Mouse (Mus musculus): ENCODE results near the gene Cfap54. TPM values are rescaled to one million over a fixed set of nuclear protein-coding genes. Genes with fewer than 3 reads are reported as not detected.

The Cfap54 gene
- polyA plus RNA-seq, 1 experiment from 2014 or later, result 0.10 TPM

- Histone ChIP-seq H3K4me3 (ENCODE audit: low read depth, low read length) (no peak overlapping the region), H3K27ac (ENCODE audit: low read length) (no peak overlapping the region), H3K27me3 (ENCODE audit: control insufficient read depth, insufficient read depth, low read length) (no peaks in the 10 kb centered on the region), H3K9ac (replicated peaks; ENCODE audit: low read depth, low read length) (no peak overlapping the region), H3K4me2 (replicated peaks; ENCODE audit: low read depth, low read length) (no peak overlapping the region), H3K9me3 (ENCODE audit: control insufficient read depth, low read depth, low read length) (no peaks in the 10 kb centered on the region), H3K4me1 (ENCODE audit: control insufficient read depth, insufficient read depth, low read length) (no peaks in the 10 kb centered on the region), H3K36me3 (ENCODE audit: control insufficient read depth, insufficient read depth, low read length) (no peaks in the 10 kb centered on the region)
- 89% methylated on average over 7 of the region's 7 CpGs for WGBS
- ATAC-seq (ENCODE audit: insufficient number of reproducible peaks, insufficient read depth, low FRiP score, low read depth), result no peak
Observed at GRCm38 (mm10) chr10:93105358-93105757, 23.9 kb upstream of the Cfap54 start.

GRCm38 (mm10) chr10:93104357-93104756 lies 22.9 kb upstream of the Cfap54 start:
- H3K27ac ChIP-seq (ENCODE audit: low read length), result no peak overlapping the region
- no peak for ATAC-seq (ENCODE audit: insufficient number of reproducible peaks, insufficient read depth, low FRiP score, low read depth)
- no peaks in the 10 kb centered on the region for H3K4me1 ChIP-seq (ENCODE audit: control insufficient read depth, insufficient read depth, low read length)
- no peaks in the 10 kb centered on the region for H3K36me3 ChIP-seq (ENCODE audit: control insufficient read depth, insufficient read depth, low read length)
- H3K4me2 ChIP-seq (replicated peaks; ENCODE audit: low read depth, low read length), result no peak overlapping the region
- H3K27me3 ChIP-seq (ENCODE audit: control insufficient read depth, insufficient read depth, low read length), result no peaks in the 10 kb centered on the region
- 68% methylated on average over 6 of the region's 6 CpGs for WGBS
- no peaks in the 10 kb centered on the region for H3K9me3 ChIP-seq (ENCODE audit: control insufficient read depth, low read depth, low read length)
- no peak overlapping the region for H3K4me3 ChIP-seq (ENCODE audit: low read depth, low read length)
- H3K9ac ChIP-seq (replicated peaks; ENCODE audit: low read depth, low read length), result no peak overlapping the region

GRCm38 (mm10) chr10:93103676-93104075 lies 22.3 kb upstream of the Cfap54 start:
- 83% methylated on average over 11 of the region's 11 CpGs for WGBS
- Histone ChIP-seq H3K4me3 (ENCODE audit: low read depth, low read length) (no peak overlapping the region), H3K27ac (ENCODE audit: low read length) (no peak overlapping the region), H3K9ac (replicated peaks; ENCODE audit: low read depth, low read length) (no peak overlapping the region), H3K4me2 (replicated peaks; ENCODE audit: low read depth, low read length) (no peak overlapping the region), H3K4me1 (ENCODE audit: control insufficient read depth, insufficient read depth, low read length) (no peaks in the 10 kb centered on the region), H3K27me3 (ENCODE audit: control insufficient read depth, insufficient read depth, low read length) (no peaks in the 10 kb centered on the region), H3K9me3 (ENCODE audit: control insufficient read depth, low read depth, low read length) (no peaks in the 10 kb centered on the region), H3K36me3 (ENCODE audit: control insufficient read depth, insufficient read depth, low read length) (no peaks in the 10 kb centered on the region)
- ATAC-seq (ENCODE audit: insufficient number of reproducible peaks, insufficient read depth, low FRiP score, low read depth), result no peak

- Histone ChIP-seq H3K4me1 (ENCODE audit: control insufficient read depth, insufficient read depth, low read length) (no peaks in the 10 kb centered on the region), H3K27ac (ENCODE audit: low read length) (no peak overlapping the region), H3K27me3 (ENCODE audit: control insufficient read depth, insufficient read depth, low read length) (no peaks in the 10 kb centered on the region), H3K4me2 (replicated peaks; ENCODE audit: low read depth, low read length) (no peak overlapping the region), H3K9me3 (ENCODE audit: control insufficient read depth, low read depth, low read length) (no peaks in the 10 kb centered on the region), H3K9ac (replicated peaks; ENCODE audit: low read depth, low read length) (no peak overlapping the region), H3K36me3 (ENCODE audit: control insufficient read depth, insufficient read depth, low read length) (no peaks in the 10 kb centered on the region), H3K4me3 (ENCODE audit: low read depth, low read length) (no peak overlapping the region)
- WGBS, result 41% methylated on average over 5 of the region's 5 CpGs
- no peak for ATAC-seq (ENCODE audit: insufficient number of reproducible peaks, insufficient read depth, low FRiP score, low read depth)
Observed at GRCm38 (mm10) chr10:93102321-93102720, 20.9 kb upstream of the Cfap54 start.

GRCm38 (mm10) chr10:93098211-93098805 lies 16.9 kb upstream of the Cfap54 start:
- Histone ChIP-seq H3K27me3 (ENCODE audit: control insufficient read depth, insufficient read depth, low read length) (no peaks in the 10 kb centered on the region), H3K9ac (replicated peaks; ENCODE audit: low read depth, low read length) (no peak overlapping the region), H3K4me1 (ENCODE audit: control insufficient read depth, insufficient read depth, low read length) (no peaks in the 10 kb centered on the region), H3K4me2 (replicated peaks; ENCODE audit: low read depth, low read length) (no peak overlapping the region), H3K4me3 (ENCODE audit: low read depth, low read length) (no peak overlapping the region), H3K27ac (ENCODE audit: low read length) (no peak overlapping the region), H3K36me3 (ENCODE audit: control insufficient read depth, insufficient read depth, low read length) (no peaks in the 10 kb centered on the region), H3K9me3 (ENCODE audit: control insufficient read depth, low read depth, low read length) (no peaks in the 10 kb centered on the region)
- ATAC-seq (ENCODE audit: insufficient number of reproducible peaks, insufficient read depth, low FRiP score, low read depth), result no peak
- WGBS, result 63% methylated on average over 7 of the region's 7 CpGs

- H3K9ac ChIP-seq (replicated peaks; ENCODE audit: low read depth, low read length), result no peak overlapping the region
- H3K36me3 ChIP-seq (ENCODE audit: control insufficient read depth, insufficient read depth, low read length), result no peaks in the 10 kb centered on the region
- 88% methylated on average over 7 of the region's 7 CpGs for WGBS
- H3K9me3 ChIP-seq (ENCODE audit: control insufficient read depth, low read depth, low read length), result no peaks in the 10 kb centered on the region
- H3K27ac ChIP-seq (ENCODE audit: low read length), result no peak overlapping the region
- no peak overlapping the region for H3K4me3 ChIP-seq (ENCODE audit: low read depth, low read length)
- H3K27me3 ChIP-seq (ENCODE audit: control insufficient read depth, insufficient read depth, low read length), result no peaks in the 10 kb centered on the region
- H3K4me1 ChIP-seq (ENCODE audit: control insufficient read depth, insufficient read depth, low read length), result no peaks in the 10 kb centered on the region
- no peak for ATAC-seq (ENCODE audit: insufficient number of reproducible peaks, insufficient read depth, low FRiP score, low read depth)
- no peak overlapping the region for H3K4me2 ChIP-seq (replicated peaks; ENCODE audit: low read depth, low read length)
Observed at GRCm38 (mm10) chr10:93097439-93097838, 16.0 kb upstream of the Cfap54 start.

- H3K4me3 ChIP-seq (ENCODE audit: low read depth, low read length), result no peak overlapping the region
- ATAC-seq (ENCODE audit: insufficient number of reproducible peaks, insufficient read depth, low FRiP score, low read depth), result no peak; the same call in 1 of the 2 replicates
- no peaks in the 10 kb centered on the region for H3K36me3 ChIP-seq (ENCODE audit: control insufficient read depth, insufficient read depth, low read length)
- H3K9me3 ChIP-seq (ENCODE audit: control insufficient read depth, low read depth, low read length), result no peaks in the 10 kb centered on the region
- no peak overlapping the region for H3K4me2 ChIP-seq (replicated peaks; ENCODE audit: low read depth, low read length)
- H3K4me1 ChIP-seq (ENCODE audit: control insufficient read depth, insufficient read depth, low read length), result no peaks in the 10 kb centered on the region
- H3K27ac ChIP-seq (ENCODE audit: low read length), result no peak overlapping the region
- WGBS, result 74% methylated on average over 4 of the region's 4 CpGs
- no peak overlapping the region for H3K9ac ChIP-seq (replicated peaks; ENCODE audit: low read depth, low read length)
- no peaks in the 10 kb centered on the region for H3K27me3 ChIP-seq (ENCODE audit: control insufficient read depth, insufficient read depth, low read length)
Observed at GRCm38 (mm10) chr10:93095827-93096226, 14.4 kb upstream of the Cfap54 start.

GRCm38 (mm10) chr10:93094957-93095580 lies 13.7 kb upstream of the Cfap54 start:
- Histone ChIP-seq H3K27ac (ENCODE audit: low read length) (no peak overlapping the region), H3K36me3 (ENCODE audit: control insufficient read depth, insufficient read depth, low read length) (no peaks in the 10 kb centered on the region)
- 82% methylated on average over 7 of the region's 7 CpGs for WGBS

GRCm38 (mm10) chr10:93091928-93092327 lies 10.5 kb upstream of the Cfap54 start:
- no peak overlapping the region for H3K4me3 ChIP-seq (ENCODE audit: low read depth, low read length)
- no peaks in the 10 kb centered on the region for H3K4me1 ChIP-seq (ENCODE audit: control insufficient read depth, insufficient read depth, low read length)
- H3K4me2 ChIP-seq (replicated peaks; ENCODE audit: low read depth, low read length), result no peak overlapping the region
- 90% methylated on average over 2 of the region's 2 CpGs for WGBS
- no peak overlapping the region for H3K9ac ChIP-seq (replicated peaks; ENCODE audit: low read depth, low read length)
- no peaks in the 10 kb centered on the region for H3K27me3 ChIP-seq (ENCODE audit: control insufficient read depth, insufficient read depth, low read length)
- H3K9me3 ChIP-seq (ENCODE audit: control insufficient read depth, low read depth, low read length), result no peaks in the 10 kb centered on the region
- no peaks in the 10 kb centered on the region for H3K36me3 ChIP-seq (ENCODE audit: control insufficient read depth, insufficient read depth, low read length)
- no peak overlapping the region for H3K27ac ChIP-seq (ENCODE audit: low read length)
- no peak for ATAC-seq (ENCODE audit: insufficient number of reproducible peaks, insufficient read depth, low FRiP score, low read depth)

More at GRCm38 (mm10) chr10:93094957-93095580, 13.7 kb upstream of the Cfap54 start:
- H3K4me2 ChIP-seq (replicated peaks; ENCODE audit: low read depth, low read length), result no peak overlapping the region
- ATAC-seq (ENCODE audit: insufficient number of reproducible peaks, insufficient read depth, low FRiP score, low read depth), result no peak
- H3K4me3 ChIP-seq (ENCODE audit: low read depth, low read length), result no peak overlapping the region
- H3K4me1 ChIP-seq (ENCODE audit: control insufficient read depth, insufficient read depth, low read length), result no peaks in the 10 kb centered on the region
- H3K27me3 ChIP-seq (ENCODE audit: control insufficient read depth, insufficient read depth, low read length), result no peaks in the 10 kb centered on the region
- H3K9ac ChIP-seq (replicated peaks; ENCODE audit: low read depth, low read length), result no peak overlapping the region
- no peaks in the 10 kb centered on the region for H3K9me3 ChIP-seq (ENCODE audit: control insufficient read depth, low read depth, low read length)

All from stomach, embryonic 14.5 days (tissue).